Mouse (Mus musculus) lung, embryonic 14.5 days (tissue): Measurements from ENCODE around the gene Mapk3. TPM values are rescaled to one million over a fixed set of nuclear protein-coding genes. Genes with fewer than 3 reads are reported as not detected.
A peak's percentile ranks its signal among the peaks of the same experiment; 100 is the strongest.
"Not testable (repeated sequence)": the region's sequence is repeated elsewhere in the genome, so short reads cannot be mapped to it uniquely, and the experiment has no call there.

Source experiments
- ATAC-seq: fragments of 200-750 bp; cut with Nextera tagmentation; 2 replicates; pipeline ENCODE4 v1.8.0; 2017; ENCODE audit warnings: mild to moderate bottlenecking, moderate TSS enrichment, moderate library complexity; ENCODE audit not compliant: insufficient read depth
- DNase-seq: peaks from one replicate; pipeline ENCODE4 v3.0.0-alpha.2; 2015
- H3K27ac ChIP-seq: fragments of 300-500 bp; sonication (generic); 2 replicates; pipeline ENCODE4 v1.5.1; 2014; ENCODE audit warnings: low read depth, mild to moderate bottlenecking, moderate library complexity
- H3K27me3 ChIP-seq: fragments of 300-500 bp; sonication (generic); 2 replicates; pipeline ENCODE4 v1.6.1; 2014; ENCODE audit warnings: low read length, control low read depth; ENCODE audit not compliant: insufficient read depth
- H3K36me3 ChIP-seq: fragments of 300-500 bp; sonication (generic); 2 replicates; pipeline ENCODE4 v1.6.1; 2014; ENCODE audit warnings: control low read depth; ENCODE audit not compliant: insufficient read depth
- H3K4me1 ChIP-seq: fragments of 300-500 bp; sonication (generic); 2 replicates; pipeline ENCODE4 v1.6.1; 2014; ENCODE audit warnings: antibody characterized with exemption, control low read depth; ENCODE audit not compliant: insufficient read depth
- H3K4me2 ChIP-seq: fragments of 300-500 bp; sonication (generic); 2 replicates; pipeline ENCODE4 v1.6.1; 2014; ENCODE audit warnings: mild to moderate bottlenecking
- H3K4me3 ChIP-seq: fragments of 300-500 bp; sonication (generic); 2 replicates; pipeline ENCODE4 v1.5.1; 2014; ENCODE audit warnings: low read depth, low read length
- H3K9ac ChIP-seq: fragments of 300-500 bp; sonication (generic); 2 replicates; pipeline ENCODE4 v1.6.1; 2014
- H3K9me3 ChIP-seq: fragments of 300-500 bp; sonication (generic); 2 replicates; pipeline ENCODE4 v1.6.1; 2016; ENCODE audit warnings: low read depth, low read length, control low read depth
- CTCF ChIP-seq: IDR thresholded peaks from 2 replicates; pipeline ENCODE4 v1.5.1; 2016; ENCODE audit warnings: antibody characterized with exemption, low read depth
- WGBS: fragments of 180-500 bp; shearing (Covaris S2); extraction: QIAGEN DNeasy Blood & Tissue Kit; methylation state at CpG from one replicate; pipeline ENCODE4 v1.1.7; 2014; 5-methylcytosine and 5-hydroxymethylcytosine counted together
- polyA plus RNA-seq: library from polyadenylated mRNA; unstranded; fragments of >200 nt; fragmentation: Nextera tagmentation; extraction: Ambion mirVana; gene quantifications from 2 replicates; pipeline ENCODE4 v1.2.1, GENCODE M21; 2014

The Mapk3 gene
- polyA plus RNA-seq, 1 experiment from 2014 or later, result 117 TPM

- Histone ChIP-seq H3K4me1 (no peaks in the 10 kb centered on the region), H3K36me3 (no peaks in the 10 kb centered on the region), H3K9me3 (no peaks in the 10 kb centered on the region), H3K27ac (no peak overlapping the region), H3K4me2 (no peak overlapping the region), H3K9ac (no peak overlapping the region), H3K27me3 (no peaks in the 10 kb centered on the region), H3K4me3 (no peak overlapping the region)
- ATAC-seq (no peak), DNase-seq (no peak)
- 71% methylated on average over 3 of the region's 3 CpGs for WGBS
- no peak for TF ChIP-seq CTCF
Observed at GRCm38 (mm10) chr7:126725077-126725476, 34.3 kb upstream of the Mapk3 start.

GRCm38 (mm10) chr7:126725667-126726066 lies 33.7 kb upstream of the Mapk3 start:
- 76% methylated on average over 5 of the region's 5 CpGs for WGBS
- H3K9me3 ChIP-seq, result no peaks in the 10 kb centered on the region
- H3K4me1 ChIP-seq, result no peaks in the 10 kb centered on the region
- no peak for DNase-seq
- H3K4me2 ChIP-seq, result no peak overlapping the region
- H3K4me3 ChIP-seq, result no peak overlapping the region
- TF ChIP-seq CTCF, result no peak
- H3K36me3 ChIP-seq, result no peaks in the 10 kb centered on the region
- no peak overlapping the region for H3K9ac ChIP-seq
- no peak for ATAC-seq
- no peaks in the 10 kb centered on the region for H3K27me3 ChIP-seq
- H3K27ac ChIP-seq, result no peak overlapping the region

- not testable (repeated sequence) for H3K4me2 ChIP-seq, H3K4me3 ChIP-seq, H3K4me1 ChIP-seq, H3K27me3 ChIP-seq, H3K27ac ChIP-seq, H3K9me3 ChIP-seq, H3K36me3 ChIP-seq, H3K9ac ChIP-seq
- DNase-seq, result peak; percentile 84
- 52% methylated on average over 4 of the region's 4 CpGs for WGBS
- peak; percentile 79 for ATAC-seq
Observed at GRCm38 (mm10) chr7:126730256-126730789, 29.1 kb upstream of the Mapk3 start.

GRCm38 (mm10) chr7:126736122-126736521 lies 23.3 kb upstream of the Mapk3 start:
- H3K9ac ChIP-seq, result no peak overlapping the region
- no peak for DNase-seq
- no peak for TF ChIP-seq CTCF
- no peaks in the 10 kb centered on the region for H3K4me1 ChIP-seq
- no peaks in the 10 kb centered on the region for H3K27me3 ChIP-seq
- H3K4me3 ChIP-seq, result no peak overlapping the region
- no peaks in the 10 kb centered on the region for H3K9me3 ChIP-seq
- no peak overlapping the region for H3K27ac ChIP-seq
- WGBS, result 65% methylated on average over 8 of the region's 8 CpGs
- no peaks in the 10 kb centered on the region for H3K36me3 ChIP-seq
- no peak overlapping the region for H3K4me2 ChIP-seq
- ATAC-seq, result no peak

GRCm38 (mm10) chr7:126739551-126739950 lies 19.9 kb upstream of the Mapk3 start:
- Histone ChIP-seq H3K9ac (no peak overlapping the region; the same call in 1 of the 2 replicates), H3K27me3 (no peaks in the 10 kb centered on the region), H3K27ac (no peak overlapping the region), H3K36me3 (no peaks in the 10 kb centered on the region), H3K9me3 (no peaks in the 10 kb centered on the region), H3K4me2 (no peak overlapping the region), H3K4me1 (no peaks in the 10 kb centered on the region), H3K4me3 (no peak overlapping the region)
- WGBS, result 81% methylated on average over 17 of the region's 17 CpGs
- DNase-seq, result no peak
- ATAC-seq, result no peak
- TF ChIP-seq CTCF, result no peak

GRCm38 (mm10) chr7:126740132-126740735 lies 19.2 kb upstream of the Mapk3 start:
- WGBS, result 73% methylated on average over 13 of the region's 13 CpGs
- DNase-seq (no peak), ATAC-seq (no peak)
- Histone ChIP-seq H3K36me3 (no peaks in the 10 kb centered on the region), H3K4me3 (no peak overlapping the region), H3K27ac (no peak overlapping the region), H3K9me3 (no peaks in the 10 kb centered on the region), H3K4me1 (no peaks in the 10 kb centered on the region), H3K4me2 (no peak overlapping the region), H3K9ac (no peak overlapping the region), H3K27me3 (no peaks in the 10 kb centered on the region)
- TF ChIP-seq CTCF, result no peak

- Histone ChIP-seq H3K27ac (no peak overlapping the region), H3K4me1 (no peaks in the 10 kb centered on the region), H3K4me2 (no peak overlapping the region), H3K4me3 (no peak overlapping the region), H3K27me3 (no peaks in the 10 kb centered on the region), H3K9ac (no peak overlapping the region), H3K9me3 (no peaks in the 10 kb centered on the region), H3K36me3 (no peaks in the 10 kb centered on the region)
- DNase-seq (no peak), ATAC-seq (no peak)
- no peak for TF ChIP-seq CTCF
- WGBS, result 75% methylated on average over 5 of the region's 5 CpGs
Observed at GRCm38 (mm10) chr7:126740977-126741376, 18.4 kb upstream of the Mapk3 start.
